Mouse (Mus musculus) liver, embryonic 14.5 days (tissue): ENCODE measurements around the gene 4930435E12Rik. TPM values are rescaled to one million over a fixed set of nuclear protein-coding genes. Genes with fewer than 3 reads are reported as not detected.

Experiments
- ATAC-seq: fragments of 200-750 bp; cut with Nextera tagmentation; 2 replicates; pipeline ENCODE4 v1.8.0; 2017; ENCODE audit warnings: moderate number of reproducible peaks, mild to moderate bottlenecking, moderate library complexity; ENCODE audit not compliant: insufficient read depth
- DNase-seq, 3 experiments: peaks; one replicate each; pipeline ENCODE4 v3.0.0-alpha.2; 2012 to 2013; ENCODE audit warnings: low read depth in 3 of 3, low spot score in 3 of 3
- H3K27ac ChIP-seq: fragments of 300-500 bp; sonication (generic); 2 replicates; pipeline ENCODE4 v1.5.1; 2014; ENCODE audit warnings: moderate library complexity, mild to moderate bottlenecking, control low read depth, inconsistent platforms
- H3K27me3 ChIP-seq: fragments of 300-500 bp; sonication (generic); 2 replicates; pipeline ENCODE4 v1.6.1; 2014; ENCODE audit warnings: mild to moderate bottlenecking, low read length, moderate library complexity; ENCODE audit not compliant: control insufficient read depth, insufficient read depth
- H3K36me3 ChIP-seq: fragments of 300-500 bp; sonication (generic); replicated peaks from 2 replicates; pipeline ENCODE4 v1.6.1; 2014; ENCODE audit warnings: low read depth; ENCODE audit not compliant: control insufficient read depth, insufficient read depth
- H3K4me1 ChIP-seq, 2 experiments: fragments of 200-500 bp in 1 of 2; fragments of 300-500 bp in 1 of 2; sonication (generic) in 1 of 2; replicated peaks; 2 replicates each; pipeline ENCODE4 v1.6.1; 2012 to 2014; ENCODE audit warnings: antibody characterized with exemption in 1 of 2, inconsistent platforms in 1 of 2, low read length in 1 of 2; ENCODE audit not compliant: control insufficient read depth in 2 of 2, insufficient read depth in 2 of 2
- H3K4me2 ChIP-seq: fragments of 300-500 bp; sonication (generic); 2 replicates; pipeline ENCODE4 v1.6.1; 2014; ENCODE audit warnings: low read depth, mild to moderate bottlenecking, control low read depth, moderate library complexity
- H3K4me3 ChIP-seq, 2 experiments: fragments of 200-500 bp in 1 of 2; fragments of 300-500 bp in 1 of 2; sonication (generic) in 1 of 2; 2 replicates each; pipeline ENCODE4 v1.5.1; 2012 to 2014; ENCODE audit warnings: low read depth in 2 of 2, low read length in 2 of 2, mild to moderate bottlenecking in 2 of 2, control low read depth in 1 of 2, inconsistent platforms in 1 of 2, moderate library complexity in 1 of 2; ENCODE audit not compliant: insufficient read depth in 1 of 2
- H3K9ac ChIP-seq: fragments of 300-500 bp; sonication (generic); replicated peaks from 2 replicates; pipeline ENCODE4 v1.6.1; 2014; ENCODE audit warnings: mild to moderate bottlenecking, control low read depth, moderate library complexity
- H3K9me3 ChIP-seq: fragments of 300-500 bp; sonication (generic); 2 replicates; pipeline ENCODE4 v1.6.1; 2016; ENCODE audit warnings: low read length, mixed read lengths; ENCODE audit not compliant: control insufficient read depth
- CTCF ChIP-seq: IDR thresholded peaks from 2 replicates; pipeline ENCODE4 v1.5.1; 2016; ENCODE audit warnings: antibody characterized with exemption, low read depth, control low read depth
- EP300 ChIP-seq: IDR thresholded peaks from 2 replicates; pipeline ENCODE4 v1.6.1; 2016; ENCODE audit warnings: antibody characterized with exemption, low read depth
- WGBS: fragments of 180-500 bp; shearing (Covaris S2); extraction: QIAGEN DNeasy Blood & Tissue Kit; methylation state at CpG from one replicate; pipeline ENCODE4 v1.1.7; 2014; ENCODE audit not compliant: insufficient replicate concordance; 5-methylcytosine and 5-hydroxymethylcytosine counted together
- polyA plus RNA-seq, 2 experiments: library from polyadenylated mRNA; depleted of rRNA in 1 of 2; stranded (reverse) in 1 of 2; unstranded in 1 of 2; fragments of >200 nt; fragmentation: Nextera tagmentation in 1 of 2; extraction: Ambion mirVana in 1 of 2; gene quantifications; 2 replicates each; pipeline versions ENCODE4 v1.2.1 to v1.2.3; 2012 to 2014

4930435E12Rik gene
- polyA plus RNA-seq (2012; rRNA removed) (not detected in 2 replicates), polyA plus RNA-seq (2014; fragmentation: Nextera tagmentation; extraction: Ambion mirVana) (not detected in 2 replicates)

- H3K9me3 ChIP-seq: no peaks in the 10 kb centered on the region
- no peak for TF ChIP-seq EP300
- no peak for TF ChIP-seq CTCF
- no peaks in the 10 kb centered on the region for H3K36me3 ChIP-seq
- DNase-seq (no peak), ATAC-seq (no peak)
- no peaks in the 10 kb centered on the region for H3K4me1 ChIP-seq
- H3K9ac ChIP-seq: no peak within 1 kb of the TSS
- H3K27me3 ChIP-seq: no peaks in the 10 kb centered on the region
- H3K4me3 ChIP-seq: no peak within 1 kb of the TSS
- H3K4me2 ChIP-seq: no peak within 1 kb of the TSS
- no peak within 1 kb of the TSS for H3K27ac ChIP-seq
- WGBS: 62% methylated on average over 3 of the region's 3 CpGs
These were observed at the start of gene 4930435E12Rik for GRCm38 (mm10) chr16:38828649-38829048. Gene 4930435E12Rik (minus strand): TSS chr16:38828749.

GRCm38 (mm10) chr16:38874481-38874880, 45.9 kb upstream of the 4930435E12Rik start:
- Histone ChIP-seq H3K4me3 (no peak overlapping the region), H3K27ac (no peak overlapping the region), H3K27me3 (no peaks in the 10 kb centered on the region), H3K9me3 (no peaks in the 10 kb centered on the region), H3K9ac (no peak overlapping the region), H3K4me2 (no peak overlapping the region), H3K4me1 (no peaks in the 10 kb centered on the region), H3K36me3 (no peaks in the 10 kb centered on the region)
- no peak for DNase-seq
- ATAC-seq: no peak
- 28% methylated on average over 4 of the region's 4 CpGs for WGBS
- TF ChIP-seq CTCF: no peak
- no peak for TF ChIP-seq EP300

- H3K4me2 ChIP-seq: no peak overlapping the region
- no peaks in the 10 kb centered on the region for H3K4me1 ChIP-seq
- TF ChIP-seq EP300 (no peak), CTCF (no peak)
- no peaks in the 10 kb centered on the region for H3K36me3 ChIP-seq
- H3K9me3 ChIP-seq: no peaks in the 10 kb centered on the region
- DNase-seq (no peak), ATAC-seq (no peak)
- H3K9ac ChIP-seq: no peak overlapping the region
- WGBS: 68% methylated on average over 4 of the region's 4 CpGs
- H3K4me3 ChIP-seq: no peak overlapping the region
- no peaks in the 10 kb centered on the region for H3K27me3 ChIP-seq
- no peak overlapping the region for H3K27ac ChIP-seq
These were observed 44.7 kb upstream of the 4930435E12Rik start for GRCm38 (mm10) chr16:38873231-38873630.

GRCm38 (mm10) chr16:38864358-38864757, 35.8 kb upstream of the 4930435E12Rik start:
- no peak for ATAC-seq
- no peak overlapping the region for H3K27ac ChIP-seq
- no peaks in the 10 kb centered on the region for H3K27me3 ChIP-seq
- no peak overlapping the region for H3K4me3 ChIP-seq
- WGBS: 53% methylated on average over 5 of the region's 5 CpGs
- no peaks in the 10 kb centered on the region for H3K4me1 ChIP-seq
- H3K9ac ChIP-seq: no peak overlapping the region
- H3K9me3 ChIP-seq: no peaks in the 10 kb centered on the region
- DNase-seq: no peak
- TF ChIP-seq CTCF: no peak
- TF ChIP-seq EP300: no peak
- no peak overlapping the region for H3K4me2 ChIP-seq
- H3K36me3 ChIP-seq: no peaks in the 10 kb centered on the region

- DNase-seq (no peak), ATAC-seq (no peak)
- WGBS: 63% methylated on average over 6 of the region's 6 CpGs
- no peak overlapping the region for H3K4me3 ChIP-seq
- H3K27me3 ChIP-seq: no peaks in the 10 kb centered on the region
- H3K27ac ChIP-seq: no peak overlapping the region
- no peak overlapping the region for H3K9ac ChIP-seq
- no peaks in the 10 kb centered on the region for H3K9me3 ChIP-seq
- TF ChIP-seq CTCF (no peak), EP300 (no peak)
- H3K4me2 ChIP-seq: no peak overlapping the region
- H3K4me1 ChIP-seq: no peaks in the 10 kb centered on the region
- no peaks in the 10 kb centered on the region for H3K36me3 ChIP-seq
These were observed 32.0 kb upstream of the 4930435E12Rik start for GRCm38 (mm10) chr16:38860548-38860947.
